Mouse (Mus musculus): ENCODE measurements around the gene Nav3. TPM values are rescaled to one million over a fixed set of nuclear protein-coding genes. Genes with fewer than 3 reads are reported as not detected.

Gene Nav3
- polyA plus RNA-seq, 1 experiment from 2014 or later, result 0.96 TPM

DNA sequence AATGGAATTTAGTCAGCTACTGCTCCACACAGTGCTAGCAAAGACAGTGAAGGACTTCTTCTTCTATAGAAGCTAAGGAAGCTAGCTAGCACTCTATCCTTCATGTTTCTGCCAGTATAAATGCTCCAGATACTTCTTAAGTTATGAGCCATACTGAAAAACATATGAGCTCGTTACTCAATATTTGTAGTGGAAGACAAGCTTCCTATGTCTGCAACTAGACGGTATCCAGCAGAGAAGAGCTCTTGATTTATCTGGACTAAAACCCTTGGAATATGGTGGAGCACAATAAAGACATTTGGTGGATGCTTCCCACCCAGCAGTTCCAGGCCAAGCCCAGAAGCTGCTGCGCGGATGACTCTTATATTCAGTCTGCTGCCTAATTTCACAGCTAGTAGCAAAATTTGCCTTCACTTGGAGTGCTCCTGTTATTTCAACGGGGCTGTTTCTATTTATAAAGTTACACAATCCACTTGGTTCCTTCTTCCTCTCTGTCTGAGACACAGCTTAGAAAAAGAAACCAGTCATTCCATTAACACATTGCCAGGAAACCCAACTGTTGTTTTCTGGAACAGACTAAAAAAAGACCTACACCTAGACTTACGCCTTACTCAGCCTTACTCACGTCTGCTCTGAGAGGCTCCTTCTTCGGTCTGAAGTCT lies 470.0 kb downstream of the Nav3 start:
- 65% methylated on average over 8 of the region's 8 CpGs for WGBS
- ATAC-seq (ENCODE audit: low FRiP score, low TSS enrichment) (no peak), DNase-seq (ENCODE audit: low spot score) (no peak)
- H3K36me3 ChIP-seq (ENCODE audit: control insufficient read depth, insufficient read depth, low read length), result no peaks in the 10 kb centered on the region
- no peak overlapping the region for H3K27ac ChIP-seq (replicated peaks)
- no peaks in the 10 kb centered on the region for H3K4me1 ChIP-seq (replicated peaks; ENCODE audit: control insufficient read depth, insufficient read depth)
- H3K27me3 ChIP-seq (ENCODE audit: control insufficient read depth, insufficient read depth, low read length), result no peaks in the 10 kb centered on the region
- TF ChIP-seq EP300 (optimal IDR thresholded peaks at IDR 0.05), result no peak
- TF ChIP-seq CTCF (IDR thresholded peaks at IDR 0.05; ENCODE audit: low read depth), result no peak
- no peak overlapping the region for H3K4me3 ChIP-seq (ENCODE audit: low read depth, low read length)
- no peak overlapping the region for H3K4me2 ChIP-seq (replicated peaks; ENCODE audit: low read depth)
- H3K9ac ChIP-seq (ENCODE audit: low read length), result no peak overlapping the region
- no peaks in the 10 kb centered on the region for H3K9me3 ChIP-seq (ENCODE audit: control insufficient read depth, low read length)

- H3K4me3 ChIP-seq (ENCODE audit: low read depth, low read length), result no peak overlapping the region
- H3K4me1 ChIP-seq (replicated peaks; ENCODE audit: control insufficient read depth, insufficient read depth), result no peaks in the 10 kb centered on the region
- H3K9ac ChIP-seq (ENCODE audit: low read length), result no peak overlapping the region
- ATAC-seq (ENCODE audit: low FRiP score, low TSS enrichment), result no peak
- no peak overlapping the region for H3K4me2 ChIP-seq (replicated peaks; ENCODE audit: low read depth)
- no peak for TF ChIP-seq CTCF (IDR thresholded peaks at IDR 0.05; ENCODE audit: low read depth)
- no peaks in the 10 kb centered on the region for H3K27me3 ChIP-seq (ENCODE audit: control insufficient read depth, insufficient read depth, low read length)
- H3K27ac ChIP-seq (replicated peaks), result no peak overlapping the region
- 84% methylated on average over 8 of the region's 8 CpGs for whole genome bisulfite sequencing
- no peak for DNase-seq (ENCODE audit: low spot score)
- no peaks in the 10 kb centered on the region for H3K36me3 ChIP-seq (ENCODE audit: control insufficient read depth, insufficient read depth, low read length)
- H3K9me3 ChIP-seq (ENCODE audit: control insufficient read depth, low read length), result no peaks in the 10 kb centered on the region
These were observed 479.7 kb downstream of the Nav3 start for GRCm38 (mm10) chr10:109976351-109976750.

DNA sequence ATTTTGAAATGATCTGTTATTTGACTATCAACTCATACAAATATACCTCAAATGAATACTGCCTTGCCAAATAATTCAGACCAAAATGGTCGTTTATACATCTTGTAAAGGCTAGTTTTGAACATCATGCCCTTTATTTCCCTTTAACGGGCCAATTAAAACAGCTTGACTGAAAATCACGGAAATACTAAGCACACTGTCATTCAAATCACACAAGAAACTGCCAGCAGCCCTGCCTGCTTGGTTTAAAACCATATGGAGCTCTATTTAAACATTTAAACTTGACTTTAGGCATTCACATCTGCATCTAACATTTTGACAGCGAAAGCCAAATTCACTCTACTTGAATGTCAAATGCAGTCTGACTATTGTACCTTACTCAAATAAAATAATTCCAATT lies 481.8 kb downstream of the Nav3 start:
- H3K27ac ChIP-seq (replicated peaks), result no peak overlapping the region

GRCm38 (mm10) chr10:109973483-109973882 lies 482.5 kb downstream of the Nav3 start:
- 38% methylated on average over 3 of the region's 3 CpGs for WGBS
- TF ChIP-seq EP300 (optimal IDR thresholded peaks at IDR 0.05) (no peak), CTCF (IDR thresholded peaks at IDR 0.05; ENCODE audit: low read depth) (no peak)
- no peak overlapping the region for H3K4me2 ChIP-seq (replicated peaks; ENCODE audit: low read depth)
- H3K4me1 ChIP-seq (replicated peaks; ENCODE audit: control insufficient read depth, insufficient read depth), result no peaks in the 10 kb centered on the region
- H3K27ac ChIP-seq (replicated peaks), result no peak overlapping the region
- ATAC-seq (ENCODE audit: low FRiP score, low TSS enrichment) (no peak), DNase-seq (ENCODE audit: low spot score) (no peak)
- no peaks in the 10 kb centered on the region for H3K27me3 ChIP-seq (ENCODE audit: control insufficient read depth, insufficient read depth, low read length)
- H3K4me3 ChIP-seq (ENCODE audit: low read depth, low read length), result no peak overlapping the region
- H3K36me3 ChIP-seq (ENCODE audit: control insufficient read depth, insufficient read depth, low read length), result no peaks in the 10 kb centered on the region
- no peaks in the 10 kb centered on the region for H3K9me3 ChIP-seq (ENCODE audit: control insufficient read depth, low read length)
- no peak overlapping the region for H3K9ac ChIP-seq (ENCODE audit: low read length)

More for the DNA sequence above, 481.8 kb downstream of the Nav3 start:
- ATAC-seq (ENCODE audit: low FRiP score, low TSS enrichment) (no peak), DNase-seq (ENCODE audit: low spot score) (no peak)
- Histone ChIP-seq H3K9ac (ENCODE audit: low read length) (no peak overlapping the region), H3K27me3 (ENCODE audit: control insufficient read depth, insufficient read depth, low read length) (no peaks in the 10 kb centered on the region), H3K4me3 (ENCODE audit: low read depth, low read length) (no peak overlapping the region), H3K9me3 (ENCODE audit: control insufficient read depth, low read length) (no peaks in the 10 kb centered on the region), H3K4me2 (replicated peaks; ENCODE audit: low read depth) (no peak overlapping the region), H3K36me3 (ENCODE audit: control insufficient read depth, insufficient read depth, low read length) (no peaks in the 10 kb centered on the region), H3K4me1 (replicated peaks; ENCODE audit: control insufficient read depth, insufficient read depth) (no peaks in the 10 kb centered on the region)
- WGBS, result 66% methylated on average over 4 of the region's 4 CpGs
- TF ChIP-seq EP300 (optimal IDR thresholded peaks at IDR 0.05) (no peak), CTCF (IDR thresholded peaks at IDR 0.05; ENCODE audit: low read depth) (no peak)

GRCm38 (mm10) chr10:109950296-109950695 lies 505.7 kb downstream of the Nav3 start:
- H3K4me1 ChIP-seq (replicated peaks; ENCODE audit: control insufficient read depth, insufficient read depth), result no peaks in the 10 kb centered on the region
- no peaks in the 10 kb centered on the region for H3K27me3 ChIP-seq (ENCODE audit: control insufficient read depth, insufficient read depth, low read length)
- TF ChIP-seq CTCF (IDR thresholded peaks at IDR 0.05; ENCODE audit: low read depth) (no peak), EP300 (optimal IDR thresholded peaks at IDR 0.05) (no peak)
- no peaks in the 10 kb centered on the region for H3K36me3 ChIP-seq (ENCODE audit: control insufficient read depth, insufficient read depth, low read length)
- no peak overlapping the region for H3K27ac ChIP-seq (replicated peaks)
- DNase-seq (ENCODE audit: low spot score) (no peak), ATAC-seq (ENCODE audit: low FRiP score, low TSS enrichment) (no peak)
- 56% methylated on average over 3 of the region's 3 CpGs for WGBS
- H3K4me2 ChIP-seq (replicated peaks; ENCODE audit: low read depth), result no peak overlapping the region
- no peak overlapping the region for H3K9ac ChIP-seq (ENCODE audit: low read length)
- no peaks in the 10 kb centered on the region for H3K9me3 ChIP-seq (ENCODE audit: control insufficient read depth, low read length)
- H3K4me3 ChIP-seq (ENCODE audit: low read depth, low read length), result no peak overlapping the region

DNA sequence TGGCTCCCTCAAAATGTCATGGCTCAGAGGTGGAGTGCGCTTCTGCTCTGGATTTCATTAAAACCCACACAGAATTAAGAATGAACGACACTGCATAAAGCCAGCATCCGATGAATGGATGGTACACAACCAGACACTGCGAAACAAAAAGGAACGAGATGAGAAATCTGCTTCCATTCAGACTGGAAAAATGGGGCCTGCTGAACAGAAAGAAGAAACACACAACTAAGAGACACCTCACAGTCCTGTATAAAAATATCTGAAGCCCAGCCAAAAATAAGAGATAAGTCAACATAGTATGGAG lies 526.7 kb downstream of the Nav3 start:
- no peaks in the 10 kb centered on the region for H3K4me1 ChIP-seq (replicated peaks; ENCODE audit: control insufficient read depth, insufficient read depth)
- no peaks in the 10 kb centered on the region for H3K36me3 ChIP-seq (ENCODE audit: control insufficient read depth, insufficient read depth, low read length)
- no peaks in the 10 kb centered on the region for H3K9me3 ChIP-seq (ENCODE audit: control insufficient read depth, low read length)
- no peak for DNase-seq (ENCODE audit: low spot score)
- 61% methylated on average over 5 of the region's 5 CpGs for WGBS
- no peak overlapping the region for H3K9ac ChIP-seq (ENCODE audit: low read length)
- TF ChIP-seq EP300 (optimal IDR thresholded peaks at IDR 0.05) (no peak), CTCF (IDR thresholded peaks at IDR 0.05; ENCODE audit: low read depth) (no peak)
- no peak overlapping the region for H3K4me2 ChIP-seq (replicated peaks; ENCODE audit: low read depth)
- no peaks in the 10 kb centered on the region for H3K27me3 ChIP-seq (ENCODE audit: control insufficient read depth, insufficient read depth, low read length)
- no peak overlapping the region for H3K27ac ChIP-seq (replicated peaks)
- no peak for ATAC-seq (ENCODE audit: low FRiP score, low TSS enrichment)
- H3K4me3 ChIP-seq (ENCODE audit: low read depth, low read length), result no peak overlapping the region
